Mouse (Mus musculus): ENCODE results near the gene Tmem100. TPM values are rescaled to one million over a fixed set of nuclear protein-coding genes. Genes with fewer than 3 reads are reported as not detected.

Tmem100 gene
- polyA plus RNA-seq, 2 experiments, result 0.13 to 0.24 TPM

GRCm38 (mm10) chr11:90002231-90002986 is 27.7 kb upstream of the Tmem100 start, which contains the start of gene Pctp:
Pctp (minus strand) TSS chr11:90002894.
- Histone ChIP-seq H3K9ac (replicated peaks) (peak within 1 kb of the TSS; percentile 46), H3K4me1 (replicated peaks; ENCODE audit: control insufficient read depth in 2 of 2, insufficient read depth in 2 of 2, low read length in 1 of 2) (peaks cover 7 to 8% of the 10 kb centered on the region in 2 experiments; a peak in 3 of 4 replicates), H3K9me3 (ENCODE audit: control insufficient read depth, low read length) (no peaks in the 10 kb centered on the region), H3K4me3 (ENCODE audit: insufficient read depth in 1 of 2, low read depth in 2 of 2, low read length in 2 of 2) (peak within 1 kb of the TSS; percentile 69 to 78), H3K27ac (no peak within 1 kb of the TSS), H3K27me3 (ENCODE audit: control insufficient read depth, insufficient read depth, low read length) (no peaks in the 10 kb centered on the region), H3K36me3 (replicated peaks; ENCODE audit: control insufficient read depth, insufficient read depth, low read depth) (no peaks in the 10 kb centered on the region), H3K4me2 (ENCODE audit: low read depth) (peak within 1 kb of the TSS; percentile 91)
- peak; percentile 97 for ATAC-seq (ENCODE audit: insufficient read depth)
- DNase-seq (ENCODE audit: low read depth in 3 of 3, low spot score in 3 of 3), result peak; percentile 75 to 78 (median 77)
- 5% methylated on average over 35 of the region's 35 CpGs for WGBS (ENCODE audit: insufficient replicate concordance)
- TF ChIP-seq CTCF (IDR thresholded peaks at IDR 0.05; ENCODE audit: low read depth) (no peak), EP300 (IDR thresholded peaks at IDR 0.05; ENCODE audit: low read depth) (no peak)

GRCm38 (mm10) chr11:90002987-90003348 is 27.2 kb upstream of the Tmem100 start:
- no peak for ATAC-seq (ENCODE audit: insufficient read depth)
- Histone ChIP-seq H3K9me3 (ENCODE audit: control insufficient read depth, low read length) (no peaks in the 10 kb centered on the region), H3K4me3 (ENCODE audit: insufficient read depth in 1 of 2, low read depth in 2 of 2, low read length in 2 of 2) (peak overlapping the region in 1 of 2 experiments; percentile 69; a peak in 2 of 4 replicates), H3K4me1 (replicated peaks; ENCODE audit: control insufficient read depth in 2 of 2, insufficient read depth in 2 of 2, low read length in 1 of 2) (peaks cover 7 to 8% of the 10 kb centered on the region in 2 experiments; a peak in 3 of 4 replicates), H3K27me3 (ENCODE audit: control insufficient read depth, insufficient read depth, low read length) (no peaks in the 10 kb centered on the region), H3K36me3 (replicated peaks; ENCODE audit: control insufficient read depth, insufficient read depth, low read depth) (no peaks in the 10 kb centered on the region), H3K9ac (replicated peaks) (no peak overlapping the region), H3K4me2 (ENCODE audit: low read depth) (peak overlapping the region; percentile 91), H3K27ac (no peak overlapping the region)
- DNase-seq (ENCODE audit: low read depth in 3 of 3, low spot score in 3 of 3), result no peak
- WGBS (ENCODE audit: insufficient replicate concordance), result 12% methylated on average over 8 of the region's 8 CpGs
- no peak for TF ChIP-seq EP300 (IDR thresholded peaks at IDR 0.05; ENCODE audit: low read depth)
- no peak for TF ChIP-seq CTCF (IDR thresholded peaks at IDR 0.05; ENCODE audit: low read depth)

- Histone ChIP-seq H3K4me1 (replicated peaks; ENCODE audit: control insufficient read depth in 2 of 2, insufficient read depth in 2 of 2, low read length in 1 of 2) (peaks cover 7 to 8% of the 10 kb centered on the region in 2 experiments; a peak in 3 of 4 replicates), H3K4me3 (ENCODE audit: insufficient read depth in 1 of 2, low read depth in 2 of 2, low read length in 2 of 2) (no peak overlapping the region), H3K9me3 (ENCODE audit: control insufficient read depth, low read length) (no peaks in the 10 kb centered on the region), H3K4me2 (ENCODE audit: low read depth) (peak overlapping the region; percentile 91), H3K36me3 (replicated peaks; ENCODE audit: control insufficient read depth, insufficient read depth, low read depth) (no peaks in the 10 kb centered on the region), H3K27ac (no peak overlapping the region), H3K27me3 (ENCODE audit: control insufficient read depth, insufficient read depth, low read length) (no peaks in the 10 kb centered on the region), H3K9ac (replicated peaks) (no peak overlapping the region)
- no peak for ATAC-seq (ENCODE audit: insufficient read depth)
- WGBS (ENCODE audit: insufficient replicate concordance), result 57% methylated on average over 4 of the region's 4 CpGs
- no peak for TF ChIP-seq CTCF (IDR thresholded peaks at IDR 0.05; ENCODE audit: low read depth)
- no peak for TF ChIP-seq EP300 (IDR thresholded peaks at IDR 0.05; ENCODE audit: low read depth)
- DNase-seq (ENCODE audit: low read depth in 3 of 3, low spot score in 3 of 3), result no peak
Measured at GRCm38 (mm10) chr11:90003386-90003785, 26.8 kb upstream of the Tmem100 start.

GRCm38 (mm10) chr11:90006111-90006510 is 24.0 kb upstream of the Tmem100 start:
- Histone ChIP-seq H3K36me3 (replicated peaks; ENCODE audit: control insufficient read depth, insufficient read depth, low read depth) (no peaks in the 10 kb centered on the region), H3K27me3 (ENCODE audit: control insufficient read depth, insufficient read depth, low read length) (no peaks in the 10 kb centered on the region), H3K9me3 (ENCODE audit: control insufficient read depth, low read length) (no peaks in the 10 kb centered on the region), H3K4me3 (ENCODE audit: insufficient read depth in 1 of 2, low read depth in 2 of 2, low read length in 2 of 2) (no peak overlapping the region), H3K4me1 (replicated peaks; ENCODE audit: control insufficient read depth in 2 of 2, insufficient read depth in 2 of 2, low read length in 1 of 2) (peaks cover 6 to 7% of the 10 kb centered on the region in 2 experiments; a peak in 3 of 4 replicates), H3K9ac (replicated peaks) (no peak overlapping the region), H3K4me2 (ENCODE audit: low read depth) (no peak overlapping the region), H3K27ac (no peak overlapping the region)
- 40% methylated on average over 4 of the region's 4 CpGs for WGBS (ENCODE audit: insufficient replicate concordance)
- ATAC-seq (ENCODE audit: insufficient read depth) (no peak), DNase-seq (ENCODE audit: low read depth in 3 of 3, low spot score in 3 of 3) (no peak)
- no peak for TF ChIP-seq EP300 (IDR thresholded peaks at IDR 0.05; ENCODE audit: low read depth)
- no peak for TF ChIP-seq CTCF (IDR thresholded peaks at IDR 0.05; ENCODE audit: low read depth)

- Histone ChIP-seq H3K27me3 (ENCODE audit: control insufficient read depth, insufficient read depth, low read length) (no peaks in the 10 kb centered on the region), H3K9me3 (ENCODE audit: control insufficient read depth, low read length) (no peaks in the 10 kb centered on the region), H3K4me2 (ENCODE audit: low read depth) (no peak overlapping the region), H3K36me3 (replicated peaks; ENCODE audit: control insufficient read depth, insufficient read depth, low read depth) (no peaks in the 10 kb centered on the region), H3K4me1 (replicated peaks; ENCODE audit: control insufficient read depth in 2 of 2, insufficient read depth in 2 of 2, low read length in 1 of 2) (no peaks in the 10 kb centered on the region; a peak in 1 of 4 replicates), H3K27ac (no peak overlapping the region), H3K4me3 (ENCODE audit: insufficient read depth in 1 of 2, low read depth in 2 of 2, low read length in 2 of 2) (no peak overlapping the region), H3K9ac (replicated peaks) (no peak overlapping the region)
- DNase-seq (ENCODE audit: low read depth in 3 of 3, low spot score in 3 of 3) (no peak), ATAC-seq (ENCODE audit: insufficient read depth) (no peak)
- TF ChIP-seq CTCF (IDR thresholded peaks at IDR 0.05; ENCODE audit: low read depth) (no peak), EP300 (IDR thresholded peaks at IDR 0.05; ENCODE audit: low read depth) (no peak)
- 27% methylated on average over 7 of the region's 7 CpGs for WGBS (ENCODE audit: insufficient replicate concordance)
Measured at GRCm38 (mm10) chr11:90007791-90008531, 22.2 kb upstream of the Tmem100 start.
